18 mouse cellular contexts compared by ENCODE assay signal in genomic region chr8:46718747-46719146, GRCm38 (mm10). TPM values are rescaled to one million over a fixed set of nuclear protein-coding genes. Genes with fewer than 3 reads are reported as not detected.
DNase-seq lines count a peak whose midpoint lies in the region; ATAC-seq lines count a peak whose summit lies in the region.
"Had no signal": no experiment of that assay in that cellular context is flagged by ENCODE, and none has a peak within 500 bp of the region (broad histone marks: within the 10 kb centered on the region; RNA-seq: fewer than 3 reads in every experiment).

No protein-coding gene starts in this region.

- DNase-seq in spleen, adult 12 weeks (ENCODE audit: low spot score), result peak; percentile 7
- DNase-seq in spleen, postnatal 14 days (ENCODE audit: low spot score in 2 of 2), result no peak
- DNase-seq in R1 (ENCODE audit: low read depth, low spot score), result peak; percentile 53
- no peak for DNase-seq in Muller cell, postnatal 12 days (ENCODE audit: inconsistent ontology term)
- DNase-seq in T-cell, adult 2 months (ENCODE audit: low spot score), result no peak
- DNase-seq: adrenal gland, postnatal 14 days; cerebellum, adult 18-20 months; cerebellum, adult 9-11 months; cerebellum, postnatal 36 days; gastrocnemius, adult 2 months; gastrocnemius, postnatal 36 days; heart, adult 18-20 months; heart, postnatal 14 days had no signal

- peak; percentile 41 for ATAC-seq in erythroid progenitor cell, adult 5-6 weeks (replicated peaks; ENCODE audit: low FRiP score, poor library complexity, severe bottlenecking)
- ATAC-seq in granulocyte monocyte progenitor cell, adult 5-6 weeks (replicated peaks; ENCODE audit: poor library complexity, severe bottlenecking), result no peak
- ATAC-seq: activated CD4-positive, CD25-positive, alpha-beta regulatory T cell, adult 4 months; forebrain, embryonic 14.5 days; hindbrain, postnatal 0 days had no signal

RNA-seq across cellular contexts. Expression of gene Irf2, which starts 20.8 kb away (rescaled TPM):
- 55.1 and 69.6 TPM in 2 replicates for total RNA-seq in erythroid progenitor cell, adult 5-6 weeks (2015; ENCODE audit: low replicate concordance)
- total RNA-seq in erythroid progenitor cell, adult 5-6 weeks (2017; ENCODE audit: low replicate concordance), result 33.4 and 66.5 TPM in 2 replicates
- total RNA-seq in granulocyte monocyte progenitor cell, adult 5-6 weeks (2014; fragmentation: Nextera tagmentation), result 48.8 and 67.9 TPM in 2 replicates
- total RNA-seq in granulocyte monocyte progenitor cell, adult 5-6 weeks (2017), result 12.6 and 20.4 TPM in 2 replicates

Comparison
In these comparisons a context has a peak if more than half of its experiments do, and no peak if none do; other contexts are left out.
1. DNase-seq: peak in spleen, adult 12 weeks (single experiment) and R1 (single experiment); none in spleen, postnatal 14 days (0 of 2), Muller cell, postnatal 12 days (single experiment) and T-cell, adult 2 months (single experiment).